Mouse (Mus musculus) kidney, embryonic 16.5 days (tissue): ENCODE measurements around the gene Sept12. TPM values are rescaled to one million over a fixed set of nuclear protein-coding genes. Genes with fewer than 3 reads are reported as not detected.

Source experiments
- ATAC-seq: fragments of 200-750 bp; cut with Nextera tagmentation; 2 replicates; pipeline ENCODE4 v1.8.0; 2017; ENCODE audit warnings: moderate TSS enrichment; ENCODE audit not compliant: low FRiP score, low TSS enrichment
- H3K27ac ChIP-seq: fragments of 300-500 bp; sonication (generic); 2 replicates; pipeline ENCODE4 v1.5.1; 2014; ENCODE audit warnings: low read length
- H3K27me3 ChIP-seq: fragments of 300-500 bp; sonication (generic); 2 replicates; pipeline ENCODE4 v1.6.1; 2014; ENCODE audit warnings: low read length, control low read depth, mixed read lengths; ENCODE audit not compliant: insufficient read depth
- H3K36me3 ChIP-seq: fragments of 300-500 bp; sonication (generic); 2 replicates; pipeline ENCODE4 v1.6.1; 2014; ENCODE audit warnings: low read length, control low read depth, mixed read lengths; ENCODE audit not compliant: insufficient read depth
- H3K4me1 ChIP-seq: fragments of 300-500 bp; sonication (generic); 2 replicates; pipeline ENCODE4 v1.6.1; 2014; ENCODE audit warnings: low read length, control low read depth, mixed read lengths; ENCODE audit not compliant: insufficient read depth
- H3K4me2 ChIP-seq: fragments of 300-500 bp; sonication (generic); replicated peaks from 2 replicates; pipeline ENCODE4 v1.6.1; 2014; ENCODE audit warnings: low read depth, low read length
- H3K4me3 ChIP-seq: fragments of 300-500 bp; sonication (generic); 2 replicates; pipeline ENCODE4 v1.5.1; 2014; ENCODE audit warnings: mild to moderate bottlenecking, low read length
- H3K9ac ChIP-seq: fragments of 300-500 bp; sonication (generic); replicated peaks from 2 replicates; pipeline ENCODE4 v1.6.1; 2014; ENCODE audit warnings: low read length
- H3K9me3 ChIP-seq: fragments of 300-500 bp; sonication (generic); 2 replicates; pipeline ENCODE4 v1.6.1; 2016; ENCODE audit warnings: low read length, control low read depth
- WGBS: fragments of 180-500 bp; shearing (Covaris S2); extraction: QIAGEN DNeasy Blood & Tissue Kit; methylation state at CpG from one replicate; pipeline ENCODE4 v1.1.7; 2014; 5-methylcytosine and 5-hydroxymethylcytosine counted together
- polyA plus RNA-seq: library from polyadenylated mRNA; unstranded; fragments of >200 nt; fragmentation: Nextera tagmentation; extraction: Ambion mirVana; gene quantifications from 2 replicates; pipeline ENCODE4 v1.2.1, GENCODE M21; 2015

Gene Sept12
- polyA plus RNA-seq, 1 experiment from 2014 or later, result not detected

GRCm38 (mm10) chr16:4978275-4979051 is 19.2 kb downstream of the Sept12 start:
- H3K36me3 ChIP-seq, result no peaks in the 10 kb centered on the region
- no peaks in the 10 kb centered on the region for H3K4me1 ChIP-seq
- H3K27me3 ChIP-seq, result no peaks in the 10 kb centered on the region
- H3K4me2 ChIP-seq, result no peak overlapping the region
- no peak overlapping the region for H3K27ac ChIP-seq
- no peaks in the 10 kb centered on the region for H3K9me3 ChIP-seq
- H3K4me3 ChIP-seq, result no peak overlapping the region
- no peak for ATAC-seq
- 56% methylated on average over 5 of the region's 5 CpGs for WGBS
- H3K9ac ChIP-seq, result no peak overlapping the region

- H3K27ac ChIP-seq, result no peak overlapping the region
Measured at GRCm38 (mm10) chr16:4976180-4976579, 21.5 kb downstream of the Sept12 start.

GRCm38 (mm10) chr16:4974521-4974920 is 23.1 kb downstream of the Sept12 start:
- Histone ChIP-seq H3K4me2 (no peak overlapping the region), H3K4me1 (no peaks in the 10 kb centered on the region), H3K36me3 (no peaks in the 10 kb centered on the region), H3K9ac (no peak overlapping the region), H3K4me3 (no peak overlapping the region), H3K9me3 (no peaks in the 10 kb centered on the region), H3K27me3 (no peaks in the 10 kb centered on the region), H3K27ac (no peak overlapping the region)
- ATAC-seq, result no peak
- 84% methylated on average over 5 of the region's 5 CpGs for WGBS

More at GRCm38 (mm10) chr16:4976180-4976579, 21.5 kb downstream of the Sept12 start:
- ATAC-seq, result no peak
- Histone ChIP-seq H3K4me1 (no peaks in the 10 kb centered on the region), H3K9ac (no peak overlapping the region), H3K27me3 (no peaks in the 10 kb centered on the region), H3K9me3 (no peaks in the 10 kb centered on the region), H3K4me2 (no peak overlapping the region), H3K36me3 (no peaks in the 10 kb centered on the region), H3K4me3 (no peak overlapping the region)
- 76% methylated on average over 2 of the region's 2 CpGs for WGBS

- WGBS, result 66% methylated on average over 4 of the region's 4 CpGs
- ATAC-seq, result 0 out of 2 replicates have a peak, but pooled peaks have one; percentile 35
- Histone ChIP-seq H3K27me3 (no peaks in the 10 kb centered on the region), H3K27ac (no peak overlapping the region), H3K9ac (no peak overlapping the region), H3K9me3 (no peaks in the 10 kb centered on the region), H3K4me3 (no peak overlapping the region), H3K4me2 (no peak overlapping the region), H3K4me1 (no peaks in the 10 kb centered on the region), H3K36me3 (no peaks in the 10 kb centered on the region)
Measured at GRCm38 (mm10) chr16:4971626-4972025, 26.0 kb downstream of the Sept12 start.

GRCm38 (mm10) chr16:4969055-4969843 is 28.4 kb downstream of the Sept12 start:
- Histone ChIP-seq H3K9me3 (no peaks in the 10 kb centered on the region), H3K27ac (no peak overlapping the region), H3K4me2 (no peak overlapping the region), H3K4me1 (peaks cover 6% of the 10 kb centered on the region), H3K4me3 (no peak overlapping the region), H3K36me3 (no peaks in the 10 kb centered on the region), H3K27me3 (no peaks in the 10 kb centered on the region), H3K9ac (no peak overlapping the region)
- WGBS, result 85% methylated on average over 5 of the region's 5 CpGs
- no peak for ATAC-seq

GRCm38 (mm10) chr16:4968426-4968825 is 29.2 kb downstream of the Sept12 start:
- Histone ChIP-seq H3K4me2 (no peak overlapping the region), H3K9me3 (no peaks in the 10 kb centered on the region), H3K4me3 (no peak overlapping the region), H3K27ac (no peak overlapping the region), H3K9ac (no peak overlapping the region), H3K4me1 (peaks cover 7% of the 10 kb centered on the region), H3K36me3 (no peaks in the 10 kb centered on the region), H3K27me3 (no peaks in the 10 kb centered on the region)
- WGBS, result 74% methylated on average over 3 of the region's 3 CpGs
- no peak for ATAC-seq

- Histone ChIP-seq H3K4me1 (peaks cover 20% of the 10 kb centered on the region), H3K36me3 (no peaks in the 10 kb centered on the region), H3K27me3 (no peaks in the 10 kb centered on the region), H3K27ac (no peak overlapping the region), H3K9ac (no peak overlapping the region), H3K4me2 (no peak overlapping the region), H3K9me3 (no peaks in the 10 kb centered on the region), H3K4me3 (peak overlapping the region; percentile 75; the same call in 1 of the 2 replicates)
- no peak for ATAC-seq
- WGBS, result 91% methylated on average over 8 of the region's 8 CpGs
Measured at GRCm38 (mm10) chr16:4965392-4966129, 32.1 kb downstream of the Sept12 start.

GRCm38 (mm10) chr16:4964731-4965391 is 32.8 kb downstream of the Sept12 start:
- 21% methylated on average over 13 of the region's 13 CpGs for WGBS
- H3K9ac ChIP-seq, result peak overlapping the region; percentile 79
- H3K27me3 ChIP-seq, result no peaks in the 10 kb centered on the region
- no peak; the same call in 1 of the 2 replicates for ATAC-seq
- peak overlapping the region; percentile 86 for H3K4me2 ChIP-seq
- peak overlapping the region; percentile 78 for H3K27ac ChIP-seq
- peaks cover 20% of the 10 kb centered on the region for H3K4me1 ChIP-seq
- peak overlapping the region; percentile 75 for H3K4me3 ChIP-seq
- no peaks in the 10 kb centered on the region for H3K9me3 ChIP-seq
- H3K36me3 ChIP-seq, result no peaks in the 10 kb centered on the region; the same call in 1 of the 2 replicates
